Mouse (Mus musculus) liver, embryonic 16.5 days (tissue): ENCODE data around the gene Sbf2. TPM values are rescaled to one million over a fixed set of nuclear protein-coding genes. Genes with fewer than 3 reads are reported as not detected.

Experiments
- ATAC-seq: fragments of 200-750 bp; cut with Nextera tagmentation; 2 replicates; pipeline ENCODE4 v1.8.0; 2017; ENCODE audit warnings: low read depth, mild to moderate bottlenecking, moderate number of reproducible peaks, moderate library complexity
- H3K27ac ChIP-seq: fragments of 300-500 bp; sonication (generic); 2 replicates; pipeline ENCODE4 v1.5.1; 2014; ENCODE audit warnings: mild to moderate bottlenecking, low read length
- H3K27me3 ChIP-seq: fragments of 300-500 bp; sonication (generic); 2 replicates; pipeline ENCODE4 v1.6.1; 2014; ENCODE audit warnings: low read depth, low read length, mixed read lengths; ENCODE audit not compliant: control insufficient read depth, insufficient read depth
- H3K36me3 ChIP-seq: fragments of 300-500 bp; sonication (generic); 2 replicates; pipeline ENCODE4 v1.6.1; 2014; ENCODE audit warnings: mild to moderate bottlenecking; ENCODE audit not compliant: control insufficient read depth, insufficient read depth
- H3K4me1 ChIP-seq: fragments of 300-500 bp; sonication (generic); 2 replicates; pipeline ENCODE4 v1.6.1; 2014; ENCODE audit warnings: low read depth, low read length, mixed read lengths; ENCODE audit not compliant: control insufficient read depth
- H3K4me2 ChIP-seq: fragments of 300-500 bp; sonication (generic); 2 replicates; pipeline ENCODE4 v1.6.1; 2014; ENCODE audit warnings: low read depth, low read length, mixed read lengths
- H3K4me3 ChIP-seq: fragments of 300-500 bp; sonication (generic); 2 replicates; pipeline ENCODE4 v1.5.1; 2014; ENCODE audit warnings: low read depth, mild to moderate bottlenecking, low read length
- H3K9ac ChIP-seq: fragments of 300-500 bp; sonication (generic); 2 replicates; pipeline ENCODE4 v1.6.1; 2014; ENCODE audit warnings: low read depth, low read length
- H3K9me3 ChIP-seq: fragments of 300-500 bp; sonication (generic); replicated peaks from 2 replicates; pipeline ENCODE4 v1.6.1; 2016; ENCODE audit warnings: low read length; ENCODE audit not compliant: control insufficient read depth
- WGBS: fragments of 180-500 bp; shearing (Covaris S2); extraction: QIAGEN DNeasy Blood & Tissue Kit; methylation state at CpG from one replicate; pipeline ENCODE4 v1.1.7; 2014; ENCODE audit not compliant: insufficient replicate concordance; 5-methylcytosine and 5-hydroxymethylcytosine counted together
- polyA plus RNA-seq: library from polyadenylated mRNA; unstranded; fragments of >200 nt; fragmentation: Nextera tagmentation; extraction: Ambion mirVana; gene quantifications from 2 replicates; pipeline ENCODE4 v1.2.1, GENCODE M21; 2015

Gene Sbf2
- polyA plus RNA-seq, result 5.8 and 7.3 TPM in 2 replicates

GRCm38 (mm10) chr7:110614133-110615063 is at the start of gene Sbf2:
TSS of gene Sbf2 (minus strand) at chr7:110614922.
- Histone ChIP-seq H3K4me2 (peak within 1 kb of the TSS; percentile 64), H3K27me3 (peaks cover 54% of the 10 kb centered on the region), H3K36me3 (no peaks in the 10 kb centered on the region), H3K9me3 (no peaks in the 10 kb centered on the region), H3K9ac (peak within 1 kb of the TSS; percentile 61), H3K4me3 (peak within 1 kb of the TSS; percentile 68), H3K27ac (peak within 1 kb of the TSS; percentile 93), H3K4me1 (peaks cover 5% of the 10 kb centered on the region; the same call in 1 of the 2 replicates)
- WGBS, result under 1% methylated on average over 102 of the region's 127 CpGs
- peak; percentile 82 for ATAC-seq

GRCm38 (mm10) chr7:110658378-110658928 is 43.7 kb upstream of the Sbf2 start:
- WGBS, result 26% methylated on average over 3 of the region's 3 CpGs
- H3K27me3 ChIP-seq, result no peaks in the 10 kb centered on the region
- no peaks in the 10 kb centered on the region for H3K4me1 ChIP-seq
- H3K4me2 ChIP-seq, result no peak overlapping the region
- no peaks in the 10 kb centered on the region for H3K9me3 ChIP-seq
- H3K27ac ChIP-seq, result no peak overlapping the region
- ATAC-seq, result no peak
- no peaks in the 10 kb centered on the region for H3K36me3 ChIP-seq
- H3K4me3 ChIP-seq, result no peak overlapping the region
- no peak overlapping the region for H3K9ac ChIP-seq

- no peak overlapping the region for H3K9ac ChIP-seq
These were observed 41.2 kb upstream of the Sbf2 start for GRCm38 (mm10) chr7:110655966-110656365.

GRCm38 (mm10) chr7:110655230-110655629 is 40.5 kb upstream of the Sbf2 start:
- Histone ChIP-seq H3K36me3 (no peaks in the 10 kb centered on the region), H3K4me3 (no peak overlapping the region), H3K9ac (no peak overlapping the region), H3K4me1 (no peaks in the 10 kb centered on the region), H3K4me2 (no peak overlapping the region), H3K27me3 (no peaks in the 10 kb centered on the region), H3K27ac (no peak overlapping the region), H3K9me3 (no peaks in the 10 kb centered on the region)
- ATAC-seq, result no peak
- WGBS, result 58% methylated on average over 3 of the region's 3 CpGs

More at GRCm38 (mm10) chr7:110655966-110656365, 41.2 kb upstream of the Sbf2 start:
- H3K4me2 ChIP-seq, result no peak overlapping the region
- no peak overlapping the region for H3K4me3 ChIP-seq
- H3K9me3 ChIP-seq, result no peaks in the 10 kb centered on the region
- no peaks in the 10 kb centered on the region for H3K27me3 ChIP-seq
- H3K36me3 ChIP-seq, result no peaks in the 10 kb centered on the region
- no peak for ATAC-seq
- H3K4me1 ChIP-seq, result no peaks in the 10 kb centered on the region
- 22% methylated on average over 6 of the region's 6 CpGs for WGBS
- H3K27ac ChIP-seq, result no peak overlapping the region

- no peak for ATAC-seq
- WGBS, result 65% methylated on average over 6 of the region's 6 CpGs
- Histone ChIP-seq H3K27ac (no peak overlapping the region), H3K27me3 (no peaks in the 10 kb centered on the region), H3K9ac (no peak overlapping the region), H3K4me1 (no peaks in the 10 kb centered on the region; the same call in 1 of the 2 replicates), H3K4me2 (no peak overlapping the region), H3K9me3 (no peaks in the 10 kb centered on the region; the same call in 1 of the 2 replicates), H3K36me3 (no peaks in the 10 kb centered on the region), H3K4me3 (no peak overlapping the region)
These were observed 36.4 kb upstream of the Sbf2 start for GRCm38 (mm10) chr7:110651091-110651490.

- no peak overlapping the region for H3K9ac ChIP-seq
- no peaks in the 10 kb centered on the region; the same call in 1 of the 2 replicates for H3K4me1 ChIP-seq
- no peaks in the 10 kb centered on the region; the same call in 1 of the 2 replicates for H3K9me3 ChIP-seq
- no peak overlapping the region for H3K4me3 ChIP-seq
- no peaks in the 10 kb centered on the region for H3K27me3 ChIP-seq
- 45% methylated on average over 4 of the region's 4 CpGs for WGBS
- H3K27ac ChIP-seq, result no peak overlapping the region
- H3K36me3 ChIP-seq, result no peaks in the 10 kb centered on the region
- no peak for ATAC-seq
- H3K4me2 ChIP-seq, result no peak overlapping the region
These were observed 35.8 kb upstream of the Sbf2 start for GRCm38 (mm10) chr7:110650491-110650890.

- Histone ChIP-seq H3K9me3 (no peaks in the 10 kb centered on the region; the same call in 1 of the 2 replicates), H3K4me3 (no peak overlapping the region), H3K4me1 (no peaks in the 10 kb centered on the region; the same call in 1 of the 2 replicates), H3K27ac (no peak overlapping the region), H3K4me2 (no peak overlapping the region), H3K36me3 (no peaks in the 10 kb centered on the region), H3K9ac (no peak overlapping the region), H3K27me3 (no peaks in the 10 kb centered on the region)
- WGBS, result 53% methylated on average over 6 of the region's 6 CpGs
- ATAC-seq, result no peak
These were observed 34.6 kb upstream of the Sbf2 start for GRCm38 (mm10) chr7:110649133-110649987.

- H3K9ac ChIP-seq, result no peak overlapping the region
- H3K4me3 ChIP-seq, result peak overlapping the region; percentile 6; the same call in 1 of the 2 replicates
- 63% methylated on average over 13 of the region's 13 CpGs for WGBS
- no peaks in the 10 kb centered on the region for H3K36me3 ChIP-seq
- H3K27ac ChIP-seq, result no peak overlapping the region
- no peaks in the 10 kb centered on the region; the same call in 1 of the 2 replicates for H3K4me1 ChIP-seq
- H3K9me3 ChIP-seq, result no peaks in the 10 kb centered on the region; the same call in 1 of the 2 replicates
- peak; percentile 74 for ATAC-seq
- H3K27me3 ChIP-seq, result no peaks in the 10 kb centered on the region
- peak overlapping the region; percentile 36 for H3K4me2 ChIP-seq
These were observed 33.8 kb upstream of the Sbf2 start for GRCm38 (mm10) chr7:110648455-110649085.
